Mouse (Mus musculus) forebrain, embryonic 16.5 days (tissue): Measurements from ENCODE around the gene Baz2b. TPM values are rescaled to one million over a fixed set of nuclear protein-coding genes. Genes with fewer than 3 reads are reported as not detected.

Source experiments
- ATAC-seq: fragments of 200-750 bp; cut with Nextera tagmentation; 2 replicates; pipeline ENCODE4 v1.8.0; 2017; ENCODE audit warnings: mild to moderate bottlenecking, moderate library complexity
- H3K27ac ChIP-seq: fragments of 300-500 bp; sonication (generic); 2 replicates; pipeline ENCODE4 v1.5.1; 2014; ENCODE audit warnings: low read length, control low read depth
- H3K27me3 ChIP-seq: fragments of 300-500 bp; sonication (generic); replicated peaks from 2 replicates; pipeline ENCODE4 v1.6.1; 2014; ENCODE audit warnings: low read length; ENCODE audit not compliant: control insufficient read depth, insufficient read depth
- H3K36me3 ChIP-seq: fragments of 300-500 bp; sonication (generic); 2 replicates; pipeline ENCODE4 v1.6.1; 2014; ENCODE audit not compliant: control insufficient read depth, insufficient read depth
- H3K4me1 ChIP-seq: fragments of 300-500 bp; sonication (generic); replicated peaks from 2 replicates; pipeline ENCODE4 v1.6.1; 2014; ENCODE audit warnings: low read length; ENCODE audit not compliant: control insufficient read depth, insufficient read depth
- H3K4me2 ChIP-seq: fragments of 300-500 bp; sonication (generic); 2 replicates; pipeline ENCODE4 v1.6.1; 2014; ENCODE audit warnings: mild to moderate bottlenecking, low read length, control low read depth
- H3K4me3 ChIP-seq: fragments of 300-500 bp; sonication (generic); replicated peaks from 2 replicates; pipeline ENCODE4 v1.5.1; 2014; ENCODE audit warnings: mild to moderate bottlenecking, low read length, control low read depth
- H3K9ac ChIP-seq: fragments of 300-500 bp; sonication (generic); replicated peaks from 2 replicates; pipeline ENCODE4 v1.6.1; 2014; ENCODE audit warnings: low read depth, low read length, control low read depth
- H3K9me3 ChIP-seq: fragments of 300-500 bp; sonication (generic); 2 replicates; pipeline ENCODE4 v1.6.1; 2016; ENCODE audit warnings: low read length; ENCODE audit not compliant: control insufficient read depth
- WGBS: fragments of 180-500 bp; shearing (Covaris S2); extraction: QIAGEN DNeasy Blood & Tissue Kit; methylation state at CpG from one replicate; pipeline ENCODE4 v1.1.7; 2014; 5-methylcytosine and 5-hydroxymethylcytosine counted together
- polyA plus RNA-seq: library from polyadenylated mRNA; unstranded; fragments of >200 nt; fragmentation: Nextera tagmentation; extraction: Ambion mirVana; gene quantifications from 2 replicates; pipeline ENCODE4 v1.2.1, GENCODE M21; 2015

Baz2b gene
- polyA plus RNA-seq, 1 experiment from 2014 or later: 70.2 TPM

DNA sequence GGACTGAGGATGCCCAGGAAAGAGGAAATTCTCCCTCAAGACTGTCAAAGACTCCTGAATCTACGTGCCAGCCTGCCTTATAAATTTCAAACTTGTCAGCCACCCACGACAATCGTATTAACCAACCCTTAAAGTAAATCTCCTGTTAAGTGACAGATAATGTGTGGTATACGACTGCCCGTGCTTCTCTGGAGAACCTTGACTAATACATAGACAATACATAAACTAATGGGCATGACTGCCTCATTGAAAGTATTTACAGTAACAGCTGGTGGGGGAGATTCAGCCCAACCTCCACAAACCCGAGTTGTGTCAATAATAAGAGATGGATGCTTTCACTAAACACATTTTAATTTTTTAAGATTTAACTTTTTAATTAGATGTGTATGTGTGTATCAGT is 3.8 kb downstream of the Baz2b start:
- no peak overlapping the region for H3K4me2 ChIP-seq
- no peak overlapping the region for H3K4me3 ChIP-seq
- ATAC-seq: no peak
- H3K9me3 ChIP-seq: no peaks in the 10 kb centered on the region
- no peaks in the 10 kb centered on the region for H3K36me3 ChIP-seq
- WGBS: 83% methylated on average over 6 of the region's 6 CpGs
- peaks cover 9% of the 10 kb centered on the region for H3K4me1 ChIP-seq
- no peak overlapping the region for H3K9ac ChIP-seq
- H3K27ac ChIP-seq: no peak overlapping the region
- no peaks in the 10 kb centered on the region for H3K27me3 ChIP-seq

DNA sequence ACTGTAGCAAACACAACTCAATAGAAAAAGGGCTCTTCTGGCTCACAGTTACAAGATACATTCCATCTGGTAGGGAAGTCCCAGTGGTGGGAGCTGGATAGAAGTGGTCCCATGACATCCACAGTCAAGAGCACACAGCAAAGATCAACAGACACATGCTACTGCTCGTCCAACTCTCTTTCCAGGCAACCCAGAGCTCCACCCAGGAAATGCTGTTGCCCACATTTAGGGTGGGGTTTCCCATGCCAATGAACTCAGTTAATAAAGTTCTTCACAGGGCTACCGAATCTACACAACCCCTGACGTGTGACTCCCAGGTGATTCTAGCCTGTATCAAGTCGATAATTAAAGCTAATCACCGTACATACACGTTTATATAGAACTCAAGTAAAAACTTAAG is 5.5 kb downstream of the Baz2b start:
- ATAC-seq: no peak
- 90% methylated on average over 6 of the region's 6 CpGs for WGBS
- peaks cover 8% of the 10 kb centered on the region for H3K4me1 ChIP-seq
- H3K9ac ChIP-seq: no peak overlapping the region
- H3K27ac ChIP-seq: no peak overlapping the region
- no peak overlapping the region for H3K4me3 ChIP-seq
- no peak overlapping the region for H3K4me2 ChIP-seq
- no peaks in the 10 kb centered on the region for H3K9me3 ChIP-seq
- no peaks in the 10 kb centered on the region for H3K36me3 ChIP-seq
- no peaks in the 10 kb centered on the region for H3K27me3 ChIP-seq

DNA sequence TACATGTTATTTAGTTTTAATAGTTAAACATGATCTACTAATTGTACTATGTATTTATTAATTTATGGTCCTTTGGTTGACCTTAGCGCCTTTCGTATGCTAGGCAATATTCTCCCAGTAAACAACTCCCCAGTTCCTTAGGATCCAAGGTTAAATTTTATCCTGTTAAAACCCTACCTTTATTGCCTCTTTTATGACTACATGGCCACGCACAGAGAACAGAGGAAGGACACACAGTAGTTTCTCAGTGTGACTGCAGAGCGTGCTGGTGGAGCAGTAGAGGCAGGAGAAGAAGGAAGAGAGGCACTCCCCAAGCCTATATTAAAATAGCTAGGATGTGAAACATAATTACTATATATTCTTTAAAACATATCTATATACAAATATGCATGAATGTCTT is 5.9 kb downstream of the Baz2b start:
- Histone ChIP-seq H3K9me3 (no peaks in the 10 kb centered on the region), H3K4me2 (no peak overlapping the region), H3K27ac (no peak overlapping the region), H3K9ac (no peak overlapping the region), H3K36me3 (no peaks in the 10 kb centered on the region), H3K4me3 (no peak overlapping the region), H3K27me3 (no peaks in the 10 kb centered on the region), H3K4me1 (peaks cover 6% of the 10 kb centered on the region; the same call in 1 of the 2 replicates)
- WGBS: 94% methylated on average over 4 of the region's 4 CpGs
- ATAC-seq: no peak

DNA sequence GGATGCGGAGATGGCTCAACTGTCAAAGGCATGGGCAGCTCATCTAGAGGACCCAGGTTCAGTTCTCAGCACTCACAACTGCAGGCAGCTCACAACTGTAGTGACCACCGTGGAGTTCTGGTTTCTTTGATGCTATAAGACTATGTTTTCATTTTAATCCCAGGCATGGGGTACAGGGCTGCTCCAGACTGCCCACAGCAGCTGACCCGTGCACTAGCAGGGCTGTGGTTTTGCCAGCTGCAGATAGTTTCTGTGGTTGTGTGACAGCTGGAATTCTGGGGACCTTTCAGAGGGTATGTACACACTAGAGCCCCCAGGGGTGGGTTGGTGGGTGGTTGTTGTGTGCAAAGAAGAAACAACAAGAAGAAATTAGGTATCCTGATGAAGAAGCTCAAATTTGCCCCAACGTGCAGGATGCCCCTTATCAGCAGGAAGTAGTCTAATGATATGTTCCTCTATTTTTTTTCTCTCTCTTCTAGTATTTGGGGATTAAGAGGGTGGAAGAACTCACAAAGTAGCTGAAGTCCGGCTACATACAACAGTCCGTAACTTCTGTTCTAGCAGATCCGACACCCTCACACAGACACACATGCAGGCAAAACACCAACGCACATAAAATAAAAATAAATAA is 6.6 kb downstream of the Baz2b start:
- H3K4me2 ChIP-seq: no peak overlapping the region
- H3K9me3 ChIP-seq: no peaks in the 10 kb centered on the region
- H3K9ac ChIP-seq: no peak overlapping the region
- no peaks in the 10 kb centered on the region for H3K27me3 ChIP-seq
- WGBS: 89% methylated on average over 8 of the region's 8 CpGs
- no peak for ATAC-seq
- H3K36me3 ChIP-seq: no peaks in the 10 kb centered on the region
- H3K4me3 ChIP-seq: no peak overlapping the region
- no peak overlapping the region for H3K27ac ChIP-seq
- peaks cover 3% of the 10 kb centered on the region; the same call in 1 of the 2 replicates for H3K4me1 ChIP-seq

DNA sequence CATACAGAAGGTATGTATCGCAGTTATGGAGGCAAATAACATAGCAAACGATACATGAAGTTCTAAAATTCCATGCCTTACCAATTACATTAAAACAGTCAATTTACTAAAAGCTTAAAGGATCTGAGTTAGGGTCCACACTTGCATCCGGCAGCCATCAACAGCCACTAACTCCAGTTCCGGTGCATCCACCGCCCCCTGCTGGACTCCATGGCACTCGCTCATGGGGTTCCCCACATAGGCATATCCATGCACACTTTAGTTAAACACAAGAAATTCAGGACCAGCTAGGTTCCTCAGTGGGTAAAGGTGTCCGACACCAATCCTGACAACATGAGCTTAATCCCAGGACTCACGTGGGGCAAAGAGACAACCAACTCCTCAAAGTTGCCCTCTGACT is 9.0 kb downstream of the Baz2b start:
- no peak overlapping the region for H3K4me2 ChIP-seq
- WGBS: 46% methylated on average over 8 of the region's 8 CpGs
- H3K27me3 ChIP-seq: no peaks in the 10 kb centered on the region
- H3K9me3 ChIP-seq: no peaks in the 10 kb centered on the region
- H3K4me1 ChIP-seq: no peaks in the 10 kb centered on the region
- H3K9ac ChIP-seq: no peak overlapping the region
- H3K27ac ChIP-seq: no peak overlapping the region
- H3K4me3 ChIP-seq: no peak overlapping the region
- ATAC-seq: no peak
- no peaks in the 10 kb centered on the region for H3K36me3 ChIP-seq

DNA sequence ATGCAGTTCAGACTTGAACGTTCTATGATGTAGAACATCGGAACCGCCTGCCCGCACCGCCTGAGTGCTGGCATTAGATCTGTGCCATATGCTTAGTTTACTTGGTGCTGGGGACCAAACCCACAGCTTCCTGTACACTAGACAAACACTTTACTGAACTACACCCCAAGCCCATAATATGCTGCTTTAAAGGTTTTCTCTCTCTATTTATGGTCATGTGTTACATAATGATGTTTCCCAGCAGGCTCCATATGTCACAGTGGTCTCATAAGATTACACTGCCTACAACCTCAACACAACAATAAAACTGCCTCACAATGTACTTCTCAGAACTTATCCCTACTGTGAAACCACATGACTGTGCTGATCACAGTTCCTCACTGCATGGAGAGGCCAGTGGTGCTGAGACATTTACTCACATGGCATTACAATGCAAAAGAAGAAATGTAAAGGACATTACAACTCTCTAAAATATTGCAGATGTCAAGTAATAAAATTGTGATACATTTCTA is 9.5 kb downstream of the Baz2b start:
- ATAC-seq: no peak
- no peak overlapping the region for H3K9ac ChIP-seq
- H3K4me2 ChIP-seq: no peak overlapping the region
- H3K4me1 ChIP-seq: no peaks in the 10 kb centered on the region
- H3K4me3 ChIP-seq: no peak overlapping the region
- no peaks in the 10 kb centered on the region for H3K36me3 ChIP-seq
- H3K27me3 ChIP-seq: no peaks in the 10 kb centered on the region
- 88% methylated on average over 5 of the region's 5 CpGs for WGBS
- H3K27ac ChIP-seq: no peak overlapping the region
- no peaks in the 10 kb centered on the region for H3K9me3 ChIP-seq

DNA sequence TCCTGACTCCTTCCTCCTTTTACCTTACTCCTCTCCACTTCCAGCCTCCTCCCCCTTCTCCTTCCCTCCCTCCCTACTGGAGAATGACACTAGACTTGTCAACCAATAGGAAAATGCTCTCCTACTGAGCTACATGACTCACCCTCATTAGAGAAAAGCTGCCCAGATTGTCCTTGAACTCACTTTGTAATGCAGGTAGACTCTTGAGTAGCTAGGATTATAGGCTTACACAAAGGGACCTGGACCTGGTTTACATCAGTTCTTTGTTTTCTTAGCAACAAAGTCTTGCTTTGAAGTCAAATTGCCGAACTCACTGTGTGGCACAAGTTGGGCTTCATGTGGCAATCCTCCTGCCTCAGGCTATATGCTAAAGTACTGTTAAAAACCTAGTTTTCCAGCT is 12.8 kb downstream of the Baz2b start:
- ATAC-seq: no peak
- 26% methylated on average over 1 of the region's 1 CpGs for WGBS

DNA sequence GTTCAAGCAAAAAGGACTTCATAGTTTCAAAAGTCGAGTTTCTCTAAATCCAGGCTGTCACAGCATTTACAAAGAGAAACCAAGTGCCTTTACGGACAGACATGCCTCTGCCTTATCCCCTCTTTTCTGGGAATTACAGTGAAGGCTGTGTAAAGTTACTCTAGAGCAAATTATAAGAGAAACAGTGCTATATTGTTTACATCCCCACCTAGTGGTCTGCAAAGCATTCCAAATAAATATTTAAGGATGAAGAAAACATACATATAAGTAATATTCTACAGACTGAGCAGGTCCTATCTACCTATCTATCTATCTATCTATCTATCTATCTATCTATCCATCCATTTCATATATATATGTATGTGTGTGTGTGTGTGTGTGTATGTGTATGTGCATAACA is 27.9 kb downstream of the Baz2b start:
- WGBS: 60% methylated on average over 2 of the region's 2 CpGs
- H3K4me1 ChIP-seq: no peaks in the 10 kb centered on the region
- no peak overlapping the region for H3K27ac ChIP-seq
- no peaks in the 10 kb centered on the region for H3K9me3 ChIP-seq
- H3K36me3 ChIP-seq: no peaks in the 10 kb centered on the region
- H3K9ac ChIP-seq: no peak overlapping the region
- no peak overlapping the region for H3K4me3 ChIP-seq
- H3K27me3 ChIP-seq: no peaks in the 10 kb centered on the region
- no peak overlapping the region for H3K4me2 ChIP-seq
- no peak for ATAC-seq

More for the DNA sequence above, 12.8 kb downstream of the Baz2b start:
- no peak overlapping the region for H3K9ac ChIP-seq
- H3K4me2 ChIP-seq: no peak overlapping the region
- H3K27ac ChIP-seq: no peak overlapping the region
- no peak overlapping the region for H3K4me3 ChIP-seq
- no peaks in the 10 kb centered on the region; the same call in 1 of the 2 replicates for H3K9me3 ChIP-seq
- no peaks in the 10 kb centered on the region for H3K36me3 ChIP-seq
- H3K27me3 ChIP-seq: no peaks in the 10 kb centered on the region
- no peaks in the 10 kb centered on the region for H3K4me1 ChIP-seq

DNA sequence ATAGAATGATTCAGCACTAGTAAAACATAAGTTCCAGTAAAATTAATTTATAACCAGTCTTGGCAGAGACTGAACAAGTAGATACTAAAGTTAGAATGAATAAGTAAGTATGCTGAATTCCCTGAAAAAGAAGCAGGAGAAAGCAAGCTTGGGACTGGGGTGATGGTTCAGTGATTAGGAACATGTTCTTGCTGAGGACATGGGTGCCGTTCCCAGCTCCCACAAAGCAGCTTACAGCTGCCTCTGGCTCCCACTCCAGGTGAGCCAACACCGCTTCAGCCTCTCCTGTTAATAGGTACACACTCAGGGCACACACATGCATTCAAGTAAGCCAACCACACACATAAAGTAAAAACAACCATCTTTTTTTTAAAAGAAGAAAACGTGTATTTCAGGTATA is 32.1 kb downstream of the Baz2b start:
- H3K27me3 ChIP-seq: no peaks in the 10 kb centered on the region
- H3K4me3 ChIP-seq: no peak overlapping the region
- H3K36me3 ChIP-seq: no peaks in the 10 kb centered on the region
- ATAC-seq: no peak
- H3K9me3 ChIP-seq: no peaks in the 10 kb centered on the region
- H3K9ac ChIP-seq: no peak overlapping the region
- H3K4me1 ChIP-seq: no peaks in the 10 kb centered on the region
- H3K4me2 ChIP-seq: no peak overlapping the region
- WGBS: 85% methylated on average over 3 of the region's 3 CpGs
- H3K27ac ChIP-seq: no peak overlapping the region

DNA sequence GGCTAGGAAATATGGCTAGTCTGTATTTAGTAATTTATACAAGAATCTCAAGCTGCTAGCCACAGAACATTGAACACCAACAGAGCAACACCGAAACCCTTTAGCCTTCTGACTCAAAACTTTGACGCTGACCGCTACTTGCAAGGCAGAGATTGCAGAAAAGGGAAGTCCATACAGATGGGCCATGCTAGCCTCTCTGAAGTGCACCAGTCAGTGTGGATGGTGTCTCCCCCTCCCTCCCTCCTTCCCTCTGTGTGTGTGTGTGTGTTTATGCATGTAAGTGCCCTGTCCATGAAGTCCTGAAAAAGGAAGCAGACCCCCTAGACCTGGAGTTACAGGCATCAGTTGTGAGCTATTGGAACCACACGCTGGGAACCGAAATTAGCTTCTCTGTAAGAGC is 33.6 kb downstream of the Baz2b start:
- Histone ChIP-seq H3K4me2 (no peak overlapping the region), H3K9ac (no peak overlapping the region), H3K36me3 (no peaks in the 10 kb centered on the region), H3K4me1 (no peaks in the 10 kb centered on the region), H3K4me3 (no peak overlapping the region), H3K9me3 (no peaks in the 10 kb centered on the region), H3K27ac (no peak overlapping the region), H3K27me3 (no peaks in the 10 kb centered on the region)
- WGBS: 85% methylated on average over 5 of the region's 5 CpGs
- ATAC-seq: no peak
